Mouse (Mus musculus): ENCODE measurements around the gene Ankrd2.

DNA sequence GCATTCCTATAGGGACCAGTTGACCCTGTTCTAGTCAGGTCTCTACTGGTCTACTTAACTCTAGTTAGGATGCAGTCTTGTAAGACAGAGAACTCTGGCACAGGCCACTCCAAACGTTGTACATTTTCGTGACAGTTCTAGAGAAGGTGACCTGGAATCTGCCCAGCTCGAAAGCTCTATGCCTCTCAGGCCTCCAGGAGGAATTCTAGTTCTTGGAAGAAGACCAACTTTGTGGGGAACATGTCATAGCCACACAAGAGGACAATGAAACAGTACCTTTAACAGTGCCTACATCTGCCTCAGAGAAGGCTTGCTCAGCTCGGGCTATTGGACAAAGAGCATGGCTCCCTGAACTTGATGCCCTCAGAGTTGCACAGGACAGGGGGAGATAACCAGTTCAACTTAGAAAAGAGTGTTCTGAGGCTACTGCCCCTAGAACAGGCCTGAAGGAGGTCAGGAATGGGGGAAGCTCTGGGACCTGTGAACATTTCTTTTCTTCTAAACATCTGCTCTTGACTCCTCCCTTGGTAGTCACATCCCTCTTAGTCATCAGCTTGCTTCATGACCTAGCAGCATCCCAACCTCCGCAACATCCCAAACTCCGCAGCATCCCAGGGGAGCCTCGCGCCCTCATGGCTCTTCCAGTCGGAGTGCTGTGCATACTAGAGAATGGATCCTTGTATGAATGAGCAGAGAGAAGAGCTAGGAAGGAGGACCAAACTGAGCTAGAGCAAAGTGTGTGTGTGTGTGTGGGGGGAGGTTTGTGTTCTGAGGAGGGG is 36.8 kb upstream of the Ankrd2 start:
- TF ChIP-seq CTCF (IDR thresholded peaks at IDR 0.05; ENCODE audit: low read depth) (no peak), EP300 (IDR thresholded peaks at IDR 0.05; ENCODE audit: low read depth) (no peak)

Measured in heart, postnatal 0 days (tissue).